Mouse (Mus musculus) midbrain, embryonic 11.5 days (tissue): ENCODE measurements at regions not wholly inside any gene's neighbourhood (a gene's known extent, or its start where the extent isn't known, plus 50 kb on each side); places are given as distances from the start of the nearest gene placed in this dataset.
A peak's percentile ranks its signal among the peaks of the same experiment; 100 is the strongest.

Source experiments
- ATAC-seq: fragments of 200-750 bp; cut with Nextera tagmentation; 2 replicates; pipeline ENCODE4 v1.8.0; 2017; ENCODE audit warnings: moderate TSS enrichment, moderate library complexity; ENCODE audit not compliant: low FRiP score
- DNase-seq: peaks from one replicate; pipeline ENCODE4 v3.0.0; 2015; ENCODE audit warnings: low spot score; ENCODE audit errors: missing footprints
- H3K27ac ChIP-seq: fragments of 300-500 bp; sonication (generic); 2 replicates; pipeline ENCODE4 v1.5.1; 2014; ENCODE audit warnings: low read depth, low read length
- H3K27me3 ChIP-seq: fragments of 300-500 bp; sonication (generic); 2 replicates; pipeline ENCODE4 v1.6.1; 2014; ENCODE audit warnings: mild to moderate bottlenecking, low read length, moderate library complexity, mixed read lengths; ENCODE audit not compliant: control insufficient read depth, insufficient read depth
- H3K36me3 ChIP-seq: fragments of 300-500 bp; sonication (generic); 2 replicates; pipeline ENCODE4 v1.6.1; 2014; ENCODE audit warnings: mild to moderate bottlenecking, low read length, moderate library complexity, mixed read lengths; ENCODE audit not compliant: control insufficient read depth, insufficient read depth
- H3K4me1 ChIP-seq: fragments of 300-500 bp; sonication (generic); 2 replicates; pipeline ENCODE4 v1.6.1; 2014; ENCODE audit warnings: low read length; ENCODE audit not compliant: control insufficient read depth, insufficient read depth
- H3K4me2 ChIP-seq: fragments of 300-500 bp; sonication (generic); 2 replicates; pipeline ENCODE4 v1.6.1; 2014; ENCODE audit warnings: mild to moderate bottlenecking, moderate library complexity
- H3K4me3 ChIP-seq: fragments of 300-500 bp; sonication (generic); 2 replicates; pipeline ENCODE4 v1.5.1; 2014; ENCODE audit warnings: low read depth, low read length
- H3K9ac ChIP-seq: fragments of 300-500 bp; sonication (generic); 2 replicates; pipeline ENCODE4 v1.6.1; 2014; ENCODE audit warnings: low read length
- H3K9me3 ChIP-seq: fragments of 300-500 bp; sonication (generic); 2 replicates; pipeline ENCODE4 v1.6.1; 2016; ENCODE audit warnings: low read length; ENCODE audit not compliant: control insufficient read depth
- WGBS: fragments of 180-500 bp; shearing (Covaris S2); extraction: QIAGEN DNeasy Blood & Tissue Kit; methylation state at CpG from one replicate; pipeline ENCODE4 v1.1.7; 2014; 5-methylcytosine and 5-hydroxymethylcytosine counted together

- H3K36me3 ChIP-seq: no peaks in the 10 kb centered on the region
- DNase-seq (no peak), ATAC-seq (no peak)
- no peaks in the 10 kb centered on the region for H3K9me3 ChIP-seq
- no peak overlapping the region for H3K4me2 ChIP-seq
- H3K9ac ChIP-seq: no peak overlapping the region
- no peak overlapping the region for H3K4me3 ChIP-seq
- no peaks in the 10 kb centered on the region for H3K27me3 ChIP-seq
- 51% methylated on average over 10 of the region's 10 CpGs for WGBS
- H3K27ac ChIP-seq: no peak overlapping the region
- H3K4me1 ChIP-seq: no peaks in the 10 kb centered on the region
Observed at GRCm38 (mm10) chr3:149173537-149173936, 183.2 kb upstream of the Adgrl2 start.

- no peak for DNase-seq
- no peak overlapping the region for H3K9ac ChIP-seq
- no peaks in the 10 kb centered on the region for H3K27me3 ChIP-seq
Observed at GRCm38 (mm10) chr3:149171766-149172165, 181.4 kb upstream of the Adgrl2 start.

GRCm38 (mm10) chr3:149170191-149170590, 179.8 kb upstream of the Adgrl2 start:
- Histone ChIP-seq H3K4me2 (no peak overlapping the region), H3K4me3 (no peak overlapping the region), H3K36me3 (no peaks in the 10 kb centered on the region), H3K4me1 (no peaks in the 10 kb centered on the region; the same call in 1 of the 2 replicates), H3K27ac (no peak overlapping the region), H3K27me3 (no peaks in the 10 kb centered on the region), H3K9me3 (no peaks in the 10 kb centered on the region), H3K9ac (no peak overlapping the region)
- DNase-seq (no peak), ATAC-seq (no peak)
- WGBS: 90% methylated on average over 7 of the region's 7 CpGs

More at GRCm38 (mm10) chr3:149171766-149172165, 181.4 kb upstream of the Adgrl2 start:
- Histone ChIP-seq H3K36me3 (no peaks in the 10 kb centered on the region), H3K4me3 (no peak overlapping the region), H3K9me3 (no peaks in the 10 kb centered on the region), H3K4me2 (no peak overlapping the region), H3K27ac (no peak overlapping the region), H3K4me1 (no peaks in the 10 kb centered on the region; the same call in 1 of the 2 replicates)
- WGBS: 90% methylated on average over 4 of the region's 4 CpGs
- ATAC-seq: no peak

- no peaks in the 10 kb centered on the region for H3K36me3 ChIP-seq
- 62% methylated on average over 12 of the region's 12 CpGs for WGBS
- H3K27me3 ChIP-seq: no peaks in the 10 kb centered on the region
- no peaks in the 10 kb centered on the region for H3K9me3 ChIP-seq
- H3K4me2 ChIP-seq: no peak overlapping the region
- H3K9ac ChIP-seq: no peak overlapping the region
- DNase-seq: no peak
- H3K4me3 ChIP-seq: no peak overlapping the region
- no peak for ATAC-seq
- H3K27ac ChIP-seq: no peak overlapping the region
- no peaks in the 10 kb centered on the region; the same call in 1 of the 2 replicates for H3K4me1 ChIP-seq
Observed at GRCm38 (mm10) chr3:149169442-149169841, 179.1 kb upstream of the Adgrl2 start.

GRCm38 (mm10) chr3:149167997-149168396, 177.6 kb upstream of the Adgrl2 start:
- Histone ChIP-seq H3K27me3 (no peaks in the 10 kb centered on the region), H3K4me3 (no peak overlapping the region), H3K9ac (no peak overlapping the region), H3K9me3 (no peaks in the 10 kb centered on the region), H3K27ac (no peak overlapping the region), H3K4me1 (no peaks in the 10 kb centered on the region; the same call in 1 of the 2 replicates), H3K4me2 (no peak overlapping the region), H3K36me3 (no peaks in the 10 kb centered on the region)
- DNase-seq (no peak), ATAC-seq (no peak)
- 69% methylated on average over 3 of the region's 3 CpGs for WGBS

GRCm38 (mm10) chr3:149164804-149165203, 174.4 kb upstream of the Adgrl2 start:
- no peak overlapping the region for H3K9ac ChIP-seq
- H3K27me3 ChIP-seq: no peaks in the 10 kb centered on the region
- H3K9me3 ChIP-seq: no peaks in the 10 kb centered on the region
- DNase-seq (no peak), ATAC-seq (no peak)
- H3K36me3 ChIP-seq: no peaks in the 10 kb centered on the region
- no peaks in the 10 kb centered on the region; the same call in 1 of the 2 replicates for H3K4me1 ChIP-seq
- H3K4me3 ChIP-seq: no peak overlapping the region
- H3K27ac ChIP-seq: no peak overlapping the region
- H3K4me2 ChIP-seq: no peak overlapping the region
- 93% methylated on average over 4 of the region's 4 CpGs for WGBS

- 87% methylated on average over 6 of the region's 6 CpGs for WGBS
Observed at GRCm38 (mm10) chr3:149163591-149163990, 173.2 kb upstream of the Adgrl2 start.

GRCm38 (mm10) chr3:149160833-149161232, 170.5 kb upstream of the Adgrl2 start:
- H3K27me3 ChIP-seq: no peaks in the 10 kb centered on the region
- no peak overlapping the region for H3K4me3 ChIP-seq
- H3K36me3 ChIP-seq: no peaks in the 10 kb centered on the region
- H3K4me2 ChIP-seq: no peak overlapping the region
- H3K9me3 ChIP-seq: no peaks in the 10 kb centered on the region
- H3K4me1 ChIP-seq: no peaks in the 10 kb centered on the region
- peak; percentile 74 for DNase-seq
- H3K9ac ChIP-seq: no peak overlapping the region
- no peak for ATAC-seq
- WGBS: 94% methylated on average over 11 of the region's 11 CpGs
- no peak overlapping the region for H3K27ac ChIP-seq

More at GRCm38 (mm10) chr3:149163591-149163990, 173.2 kb upstream of the Adgrl2 start:
- Histone ChIP-seq H3K4me2 (no peak overlapping the region), H3K9ac (no peak overlapping the region), H3K36me3 (no peaks in the 10 kb centered on the region), H3K27ac (no peak overlapping the region), H3K4me1 (no peaks in the 10 kb centered on the region; the same call in 1 of the 2 replicates), H3K4me3 (no peak overlapping the region), H3K9me3 (no peaks in the 10 kb centered on the region), H3K27me3 (no peaks in the 10 kb centered on the region)
- no peak for DNase-seq
- no peak for ATAC-seq

GRCm38 (mm10) chr3:149157381-149157780, 167.0 kb upstream of the Adgrl2 start:
- 93% methylated on average over 8 of the region's 8 CpGs for WGBS
- ATAC-seq (no peak), DNase-seq (no peak)
- Histone ChIP-seq H3K4me1 (no peaks in the 10 kb centered on the region), H3K27me3 (no peaks in the 10 kb centered on the region), H3K36me3 (no peaks in the 10 kb centered on the region), H3K4me2 (no peak overlapping the region), H3K27ac (no peak overlapping the region), H3K9me3 (no peaks in the 10 kb centered on the region), H3K4me3 (no peak overlapping the region), H3K9ac (no peak overlapping the region)
